17 mouse cellular contexts compared by ENCODE assay signal in genomic region chr1:39710016-39710415, GRCm38 (mm10). TPM values are rescaled to one million over a fixed set of nuclear protein-coding genes. Genes with fewer than 3 reads are reported as not detected.
DNase-seq lines count a peak whose midpoint lies in the region; ATAC-seq and TF ChIP-seq lines count a peak whose summit lies in the region.
"Had no signal": no experiment of that assay in that cellular context is flagged by ENCODE, and none has a peak within 500 bp of the region (broad histone marks: within the 10 kb centered on the region; RNA-seq: fewer than 3 reads in every experiment).

No protein-coding gene starts in this region.

- no peaks in the 10 kb centered on the region for H3K27me3 ChIP-seq in intestine, postnatal 0 days (replicated peaks; ENCODE audit: control insufficient read depth, insufficient read depth, low read length)
- H3K27me3 ChIP-seq in intestine, embryonic 16.5 days (replicated peaks; ENCODE audit: control insufficient read depth, insufficient read depth, low read length) = no peaks in the 10 kb centered on the region
- H3K27me3 ChIP-seq in lung, embryonic 14.5 days (ENCODE audit: insufficient read depth, low read length) = no peaks in the 10 kb centered on the region
- H3K27me3 ChIP-seq in E14TG2a.4 (ENCODE audit: insufficient read depth, low read length) = no peaks in the 10 kb centered on the region
- H3K27me3 ChIP-seq: forebrain, embryonic 12.5 days; heart, embryonic 13.5 days; limb, embryonic 12.5 days; stomach, embryonic 15.5 days had no signal

- DNase-seq in lung, embryonic 14.5 days = no peak
- DNase-seq in lung, postnatal 25 days (ENCODE audit: low spot score) = no peak
- DNase-seq in naive thymus-derived CD4-positive, alpha-beta T cell, adult 2 months (ENCODE audit: low read depth) = peak; percentile 51
- DNase-seq in cerebellum, postnatal 25 days = no peak
- DNase-seq: cerebellum, postnatal 14 days; thymus, postnatal 4 days had no signal

- no peaks in the 10 kb centered on the region for H3K9me3 ChIP-seq in intestine, postnatal 0 days (ENCODE audit: control insufficient read depth)
- no peaks in the 10 kb centered on the region for H3K9me3 ChIP-seq in intestine, embryonic 16.5 days (ENCODE audit: control insufficient read depth, low read length)
- no peaks in the 10 kb centered on the region for H3K9me3 ChIP-seq in lung, embryonic 14.5 days (ENCODE audit: low read depth, low read length)
- 0 out of 2 replicates have a peak, but pooled peaks cover 2% of the 10 kb centered on the region for H3K9me3 ChIP-seq in E14TG2a.4 (ENCODE audit: low read length)
- H3K9me3 ChIP-seq: forebrain, embryonic 12.5 days; G1E; heart, embryonic 13.5 days; limb, embryonic 12.5 days; stomach, embryonic 15.5 days had no signal

- H3K4me1 ChIP-seq in intestine, postnatal 0 days (replicated peaks; ENCODE audit: control insufficient read depth, insufficient read depth, low read length) = no peaks in the 10 kb centered on the region
- H3K4me1 ChIP-seq in intestine, embryonic 16.5 days (ENCODE audit: control insufficient read depth, insufficient read depth, low read length) = 0 out of 2 replicates have a peak, but pooled peaks cover 3% of the 10 kb centered on the region
- peaks cover 14% of the 10 kb centered on the region for H3K4me1 ChIP-seq in lung, embryonic 14.5 days (ENCODE audit: insufficient read depth)
- no peaks in the 10 kb centered on the region for H3K4me1 ChIP-seq in E14TG2a.4 (replicated peaks; ENCODE audit: low read depth, low read length)
- H3K4me1 ChIP-seq: forebrain, embryonic 12.5 days had no signal

- no peak overlapping the region for H3K4me2 ChIP-seq in intestine, postnatal 0 days (replicated peaks; ENCODE audit: low read depth)
- H3K4me2 ChIP-seq in intestine, embryonic 16.5 days (ENCODE audit: low read depth, low read length) = no peak overlapping the region
- H3K4me2 ChIP-seq in lung, embryonic 14.5 days = no peak overlapping the region
- H3K4me2 ChIP-seq: forebrain, embryonic 12.5 days; heart, embryonic 13.5 days; limb, embryonic 12.5 days; stomach, embryonic 15.5 days had no signal

- no peak overlapping the region for H3K4me3 ChIP-seq in intestine, postnatal 0 days (ENCODE audit: low read depth, low read length)
- H3K4me3 ChIP-seq in intestine, embryonic 16.5 days (ENCODE audit: low read length) = no peak overlapping the region
- H3K4me3 ChIP-seq in lung, embryonic 14.5 days (ENCODE audit: low read depth, low read length) = no peak overlapping the region
- H3K4me3 ChIP-seq in E14TG2a.4 (replicated peaks; ENCODE audit: low read length) = no peak overlapping the region
- H3K4me3 ChIP-seq: forebrain, embryonic 12.5 days; heart, embryonic 13.5 days; limb, embryonic 12.5 days; megakaryocyte, embryonic 14.5 days; stomach, embryonic 15.5 days had no signal

- H3K27ac ChIP-seq in intestine, postnatal 0 days (ENCODE audit: low read depth, low read length) = no peak overlapping the region
- H3K27ac ChIP-seq in intestine, embryonic 16.5 days (ENCODE audit: low read length) = no peak overlapping the region
- H3K27ac ChIP-seq in lung, embryonic 14.5 days (ENCODE audit: low read depth) = no peak overlapping the region
- H3K27ac ChIP-seq: forebrain, embryonic 12.5 days; heart, embryonic 13.5 days; limb, embryonic 12.5 days; stomach, embryonic 15.5 days had no signal

- no peak for ATAC-seq in intestine, postnatal 0 days
- no peak for ATAC-seq in intestine, embryonic 16.5 days
- ATAC-seq in lung, embryonic 14.5 days (ENCODE audit: insufficient read depth) = no peak

- WGBS in intestine, postnatal 0 days = 93% methylated on average over 5 of the region's 5 CpGs
- WGBS in intestine, embryonic 16.5 days = 89% methylated on average over 5 of the region's 5 CpGs
- WGBS in lung, embryonic 14.5 days = 92% methylated on average over 5 of the region's 5 CpGs

- TF ChIP-seq CTCF in intestine, postnatal 0 days (IDR thresholded peaks at IDR 0.05; ENCODE audit: low read depth) = peak; percentile 40
- TF ChIP-seq CTCF in lung, embryonic 14.5 days (IDR thresholded peaks at IDR 0.05; ENCODE audit: low read depth) = peak; percentile 7; the same call in 1 of the 2 replicates
- 0 out of 2 replicates have a peak, but pooled peaks have one; percentile 0 for TF ChIP-seq CTCF in E14TG2a.4 (conservative IDR thresholded peaks at IDR 0.05; ENCODE audit: low read length)

- no peaks in the 10 kb centered on the region for H3K36me3 ChIP-seq in intestine, postnatal 0 days (ENCODE audit: control insufficient read depth, insufficient read depth)
- no peaks in the 10 kb centered on the region for H3K36me3 ChIP-seq in intestine, embryonic 16.5 days (ENCODE audit: control insufficient read depth, insufficient read depth, low read length)
- H3K36me3 ChIP-seq in lung, embryonic 14.5 days (ENCODE audit: insufficient read depth) = no peaks in the 10 kb centered on the region
- H3K36me3 ChIP-seq in E14TG2a.4 (ENCODE audit: insufficient read depth, low read length) = no peaks in the 10 kb centered on the region
- H3K36me3 ChIP-seq: forebrain, embryonic 12.5 days; G1E; heart, embryonic 13.5 days; limb, embryonic 12.5 days; stomach, embryonic 15.5 days had no signal

- H3K9ac ChIP-seq in intestine, postnatal 0 days (ENCODE audit: low read depth, low read length) = no peak overlapping the region
- no peak overlapping the region for H3K9ac ChIP-seq in intestine, embryonic 16.5 days (ENCODE audit: low read depth, low read length)
- H3K9ac ChIP-seq in lung, embryonic 14.5 days = no peak overlapping the region
- H3K9ac ChIP-seq: forebrain, embryonic 12.5 days; heart, embryonic 13.5 days; limb, embryonic 12.5 days; stomach, embryonic 15.5 days had no signal

RNA-seq across cellular contexts. Expression of gene Rfx8, which starts 10.8 kb away (rescaled TPM):
- polyA plus RNA-seq in intestine, postnatal 0 days (2015; fragmentation: Nextera tagmentation; extraction: Ambion mirVana) = 0.09 and 0.16 TPM in 2 replicates
- 0.18 TPM in 1 of 2 replicates, not detected in the other for polyA plus RNA-seq in intestine, embryonic 16.5 days (2015; fragmentation: Nextera tagmentation; extraction: Ambion mirVana)
- polyA plus RNA-seq in lung, embryonic 14.5 days (2014; fragmentation: Nextera tagmentation; extraction: Ambion mirVana) = 0.24 and 0.27 TPM in 2 replicates
- polyA plus RNA-seq: forebrain, embryonic 12.5 days; G1E; inflammation-experienced regulatory T-cells, adult 6 months had no signal

RNA-seq across cellular contexts. Expression of gene Creg2, which starts 58.7 kb away (rescaled TPM):
- 0.26 and 0.34 TPM in 2 replicates for polyA plus RNA-seq in intestine, postnatal 0 days (2015; fragmentation: Nextera tagmentation; extraction: Ambion mirVana)
- polyA plus RNA-seq in intestine, embryonic 16.5 days (2015; fragmentation: Nextera tagmentation; extraction: Ambion mirVana) = 0.18 and 0.22 TPM in 2 replicates
- 0.05 TPM in 1 of 2 replicates, not detected in the other for polyA plus RNA-seq in lung, embryonic 14.5 days (2014; fragmentation: Nextera tagmentation; extraction: Ambion mirVana)
- polyA plus RNA-seq: G1E; heart, embryonic 13.5 days; kidney, embryonic 14.5 days had no signal
